Mouse (Mus musculus) brain, adult 10 weeks (tissue): ENCODE results near the gene Olfr394. TPM values are rescaled to one million over a fixed set of nuclear protein-coding genes. Genes with fewer than 3 reads are reported as not detected.

Source experiments
- polyA plus RNA-seq: library from polyadenylated mRNA; stranded (reverse); fragments of 350-450 nt; fragmentation: Illumina TruSeq; extraction: RNeasy Lipid Tissue Mini Kit (QIAGEN cat#74804); gene quantifications from one replicate; pipeline ENCODE4 v1.2.3, GENCODE M21; 2015; ENCODE audit warnings: low read depth, low replicate concordance

Olfr394 gene
- polyA plus RNA-seq = not detected

DNA sequence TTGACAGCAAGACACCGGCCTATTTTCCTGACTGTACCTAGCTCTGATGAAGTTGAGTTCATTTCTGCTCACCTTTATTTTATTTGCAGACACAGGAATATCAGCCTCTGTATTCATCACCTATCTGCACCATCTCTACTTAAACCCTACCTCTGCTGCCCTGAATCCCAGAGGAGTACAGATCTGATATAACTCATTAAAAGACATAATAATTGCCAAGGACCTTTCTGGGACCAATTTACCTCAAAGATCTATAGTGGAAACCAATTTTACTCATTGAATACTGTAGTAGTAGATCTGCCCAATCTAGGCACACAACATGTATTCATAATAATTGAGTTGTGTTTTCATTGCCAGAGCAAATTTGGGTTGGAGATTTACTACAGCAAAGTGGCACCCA is at the start of gene Olfr394:
Olfr394 (minus strand) TSS at position 101 of the 400 bp plus-strand sequence.

GRCm38 (mm10) chr11:73936377-73936776 is 45.8 kb upstream of the Olfr394 start, which contains the start of gene Olfr23:
TSS of gene Olfr23 (plus strand) at chr11:73936677.

GRCm38 (mm10) chr11:73909199-73909598 is 18.6 kb upstream of the Olfr394 start, which contains the start of gene Olfr395:
TSS of gene Olfr395 (minus strand) at chr11:73909299.

GRCm38 (mm10) chr11:73851354-73851753 is 39.2 kb downstream of the Olfr394 start, which contains the start of gene Olfr393:
TSS of gene Olfr393 (minus strand) at chr11:73851454.

Other genes with a start within 250 kb of the Olfr394 start
- gene Zfp735, start 202.0 kb downstream of the Olfr394 start, polyA plus RNA-seq = not detected
- gene Olfr389, start 110.1 kb downstream of the Olfr394 start, polyA plus RNA-seq = not detected
- gene Olfr390, start 107.8 kb downstream of the Olfr394 start, polyA plus RNA-seq = not detected
- gene Olfr391-ps, start 87.7 kb downstream of the Olfr394 start, polyA plus RNA-seq = not detected
- not detected for gene Olfr392, start 73.7 kb downstream of the Olfr394 start, polyA plus RNA-seq
- gene Olfr393, start 39.3 kb downstream of the Olfr394 start, polyA plus RNA-seq = not detected
- gene Olfr395, start 18.5 kb upstream of the Olfr394 start, polyA plus RNA-seq = not detected
- not detected for gene Olfr23, start 45.9 kb upstream of the Olfr394 start, polyA plus RNA-seq
- not detected for gene Olfr397, start 70.0 kb upstream of the Olfr394 start, polyA plus RNA-seq
- not detected for gene Olfr398, start 99.6 kb upstream of the Olfr394 start, polyA plus RNA-seq
- not detected for gene Olfr139, start 165.8 kb upstream of the Olfr394 start, polyA plus RNA-seq
- gene Olfr399, start 165.8 kb upstream of the Olfr394 start, polyA plus RNA-seq = not detected
- not detected for gene Zfp616, start 179.2 kb upstream of the Olfr394 start, polyA plus RNA-seq
- gene Olfr401, start 222.9 kb upstream of the Olfr394 start, polyA plus RNA-seq = not detected